Mouse (Mus musculus) forebrain, embryonic 10.5 days (tissue): Measurements from ENCODE around the gene Fgfr4. TPM values are rescaled to one million over a fixed set of nuclear protein-coding genes. Genes with fewer than 3 reads are reported as not detected.
A peak's percentile ranks its signal among the peaks of the same experiment; 100 is the strongest.

Source experiments
- DNase-seq: peaks from one replicate; pipeline ENCODE4 v3.0.0-alpha.2; 2017; ENCODE audit warnings: low spot score; ENCODE audit errors: extremely low spot score
- H3K27ac ChIP-seq: fragments of 300-500 bp; sonication (generic); 2 replicates; pipeline ENCODE4 v1.5.1; 2016; ENCODE audit warnings: mild to moderate bottlenecking
- H3K27me3 ChIP-seq: fragments of 300-500 bp; sonication (generic); 2 replicates; pipeline ENCODE4 v1.6.1; 2016; ENCODE audit warnings: mild to moderate bottlenecking; ENCODE audit not compliant: poor library complexity, severe bottlenecking
- H3K36me3 ChIP-seq: fragments of 300-500 bp; sonication (generic); replicated peaks from 2 replicates; pipeline ENCODE4 v1.6.1; 2016; ENCODE audit warnings: mild to moderate bottlenecking, moderate library complexity
- H3K4me1 ChIP-seq: fragments of 300-500 bp; sonication (generic); 2 replicates; pipeline ENCODE4 v1.6.1; 2016
- H3K4me3 ChIP-seq: fragments of 300-500 bp; sonication (generic); 2 replicates; pipeline ENCODE4 v1.5.1; 2016; ENCODE audit warnings: mild to moderate bottlenecking, moderate library complexity
- H3K9me3 ChIP-seq: fragments of 300-500 bp; sonication (generic); 2 replicates; pipeline ENCODE4 v1.6.1; 2016; ENCODE audit warnings: mild to moderate bottlenecking, moderate library complexity
- WGBS: fragments of 180-500 bp; shearing (Covaris S2); methylation state at CpG from one replicate; pipeline ENCODE4 v1.1.7; 2016; 5-methylcytosine and 5-hydroxymethylcytosine counted together
- polyA plus RNA-seq: library from polyadenylated mRNA; unstranded; fragments of >200 nt; fragmentation: Nextera tagmentation; extraction: Ambion mirVana; gene quantifications from 2 replicates; pipeline ENCODE4 v1.2.1, GENCODE M21; 2016

Gene Fgfr4
- 0.16 and 0.30 TPM in 2 replicates for polyA plus RNA-seq

DNA sequence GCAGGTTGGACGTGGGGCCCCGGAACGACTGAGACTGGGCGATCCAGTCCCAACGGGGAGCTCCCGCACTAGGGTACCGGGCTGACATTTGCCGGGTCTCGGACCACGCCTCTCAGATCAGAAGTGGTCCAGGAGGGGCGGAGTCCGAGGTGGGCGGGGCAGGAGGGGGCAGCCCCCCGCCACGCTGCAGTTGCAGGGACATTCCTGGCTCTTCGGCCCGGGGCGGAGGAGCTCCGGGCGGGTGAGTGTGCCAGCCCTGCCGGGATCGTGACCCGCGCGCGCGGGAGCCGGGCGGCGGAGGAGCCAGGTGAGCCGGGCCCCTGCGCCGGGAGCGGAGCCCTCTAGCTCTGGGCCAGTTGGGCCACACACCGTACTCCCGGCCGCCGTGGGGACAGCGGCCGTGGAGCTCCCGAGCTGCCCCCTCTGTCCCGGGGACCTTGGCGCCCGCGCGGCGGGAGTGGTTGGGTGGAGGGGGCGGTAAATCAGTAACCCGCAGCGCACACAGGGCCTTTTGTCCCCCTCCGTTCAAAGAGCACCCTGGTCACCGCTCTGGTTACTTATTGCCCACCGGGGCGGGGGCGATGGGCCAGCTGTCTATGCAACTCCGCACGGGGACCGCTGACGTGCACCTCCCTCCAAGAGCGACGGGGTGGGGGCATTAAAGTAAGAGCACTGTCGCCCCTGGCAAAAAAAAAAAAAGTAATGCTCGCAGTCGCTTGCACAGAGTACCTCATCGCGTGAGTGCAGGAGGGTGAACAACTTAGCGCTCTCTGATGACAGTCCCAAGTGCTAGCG lies at the start of gene Fgfr4:
Gene Fgfr4 (plus strand): TSS at position 20 of the 795 bp plus-strand sequence.
- H3K36me3 ChIP-seq: no peaks in the 10 kb centered on the region
- H3K9me3 ChIP-seq: no peaks in the 10 kb centered on the region
- peaks cover 11% of the 10 kb centered on the region for H3K4me1 ChIP-seq
- peaks cover 58% of the 10 kb centered on the region for H3K27me3 ChIP-seq
- H3K4me3 ChIP-seq: peak within 1 kb of the TSS; percentile 64
- under 1% methylated on average over 68 of the region's 68 CpGs for WGBS
- H3K27ac ChIP-seq: peak within 1 kb of the TSS; percentile 32
- peak; percentile 53 for DNase-seq

DNA sequence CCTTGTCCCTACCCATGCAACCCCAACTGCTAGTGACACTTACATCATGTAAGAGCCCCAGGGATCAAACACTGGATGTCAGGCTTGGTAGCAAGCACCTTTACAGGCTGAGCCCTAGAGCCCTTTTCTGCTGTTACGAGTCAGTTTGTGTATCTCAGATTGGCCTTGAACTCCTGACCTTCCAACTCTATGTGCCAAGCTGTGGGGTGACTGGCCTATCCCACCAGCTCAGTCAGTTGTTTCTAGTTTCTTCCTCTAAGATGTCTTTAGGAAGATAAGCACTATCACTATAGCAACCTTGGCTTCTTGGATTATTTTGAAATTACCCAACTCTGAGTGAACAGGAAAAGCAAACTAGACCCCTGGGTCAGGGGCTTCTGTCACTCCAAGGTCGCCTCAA lies 49.1 kb upstream of the Fgfr4 start:
- no peak overlapping the region for H3K4me3 ChIP-seq
- no peaks in the 10 kb centered on the region for H3K27me3 ChIP-seq
- WGBS: 80% methylated on average over 2 of the region's 2 CpGs
- peaks cover 37% of the 10 kb centered on the region for H3K4me1 ChIP-seq
- no peak overlapping the region for H3K27ac ChIP-seq
- H3K36me3 ChIP-seq: peaks cover 10% of the 10 kb centered on the region
- H3K9me3 ChIP-seq: no peaks in the 10 kb centered on the region
- DNase-seq: no peak

- Histone ChIP-seq H3K27ac (peak within 1 kb of the TSS; percentile 93), H3K27me3 (no peaks in the 10 kb centered on the region), H3K9me3 (no peaks in the 10 kb centered on the region), H3K4me1 (peaks cover 20% of the 10 kb centered on the region), H3K4me3 (peak within 1 kb of the TSS; percentile 87), H3K36me3 (peaks cover 25% of the 10 kb centered on the region)
- peak; percentile 97 for DNase-seq
- WGBS: under 1% methylated on average over 66 of the region's 66 CpGs
Observed at GRCm38 (mm10) chr13:55105045-55105952, 47.1 kb upstream of the Fgfr4 start, which contains the start of gene Zfp346. Gene Zfp346, plus strand, starts transcription at chr13:55105311.

- 26% methylated on average over 8 of the region's 8 CpGs for WGBS
Observed at GRCm38 (mm10) chr13:55105953-55106691, 46.3 kb upstream of the Fgfr4 start.

DNA sequence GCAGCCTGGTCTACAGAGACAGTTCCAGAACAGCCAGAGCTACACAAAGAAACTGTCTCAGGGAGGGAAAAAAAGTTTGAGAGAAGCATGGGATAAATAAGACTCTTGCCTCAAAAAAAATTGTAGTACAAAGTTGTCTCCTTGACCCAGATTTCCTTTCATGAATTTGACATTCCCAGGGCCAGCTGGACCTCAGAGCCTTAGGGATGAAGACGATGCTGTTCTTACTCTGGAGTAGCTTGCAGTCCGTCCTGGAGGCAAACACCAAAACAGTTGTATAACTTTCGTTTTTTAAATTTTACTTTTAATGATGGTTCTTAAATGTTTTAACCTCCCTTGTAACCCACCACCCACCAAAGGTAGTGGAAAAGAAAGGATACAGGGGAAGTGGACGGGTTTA lies 45.3 kb upstream of the Fgfr4 start:
- no peak overlapping the region for H3K27ac ChIP-seq
- peaks cover 18% of the 10 kb centered on the region for H3K4me1 ChIP-seq
- H3K36me3 ChIP-seq: peaks cover 28% of the 10 kb centered on the region
- no peaks in the 10 kb centered on the region for H3K9me3 ChIP-seq
- no peak overlapping the region for H3K4me3 ChIP-seq
- H3K27me3 ChIP-seq: no peaks in the 10 kb centered on the region
- DNase-seq: no peak
- WGBS: 94% methylated on average over 4 of the region's 4 CpGs

More at GRCm38 (mm10) chr13:55105953-55106691, 46.3 kb upstream of the Fgfr4 start:
- peak overlapping the region; percentile 93 for H3K27ac ChIP-seq
- H3K4me1 ChIP-seq: peaks cover 18% of the 10 kb centered on the region
- DNase-seq: no peak
- H3K27me3 ChIP-seq: no peaks in the 10 kb centered on the region
- no peaks in the 10 kb centered on the region for H3K9me3 ChIP-seq
- H3K36me3 ChIP-seq: peaks cover 28% of the 10 kb centered on the region
- peak overlapping the region; percentile 87 for H3K4me3 ChIP-seq

DNA sequence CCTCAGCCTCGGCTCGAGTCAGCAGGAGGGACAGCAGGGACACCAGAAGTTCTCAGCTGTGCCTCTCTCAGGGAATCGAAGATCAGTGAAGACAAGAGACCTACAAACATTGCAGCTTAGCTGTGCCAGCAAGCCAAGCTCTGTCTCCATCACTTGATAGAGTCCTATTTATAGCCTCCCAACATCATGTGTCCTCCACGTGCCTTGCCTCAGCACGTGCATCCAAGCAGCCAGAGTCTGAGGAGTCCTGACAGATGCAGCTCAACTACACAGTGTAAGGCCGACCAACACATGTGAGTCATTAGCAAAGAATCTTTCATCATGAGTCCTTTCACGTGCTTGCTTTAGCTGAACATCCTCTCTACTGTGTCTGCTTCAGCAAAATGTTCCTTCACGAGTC lies 44.7 kb upstream of the Fgfr4 start:
- Histone ChIP-seq H3K27me3 (no peaks in the 10 kb centered on the region), H3K9me3 (no peaks in the 10 kb centered on the region), H3K4me3 (no peak overlapping the region), H3K27ac (no peak overlapping the region), H3K36me3 (peaks cover 33% of the 10 kb centered on the region), H3K4me1 (peaks cover 18% of the 10 kb centered on the region)
- 95% methylated on average over 8 of the region's 8 CpGs for WGBS
- DNase-seq: no peak

DNA sequence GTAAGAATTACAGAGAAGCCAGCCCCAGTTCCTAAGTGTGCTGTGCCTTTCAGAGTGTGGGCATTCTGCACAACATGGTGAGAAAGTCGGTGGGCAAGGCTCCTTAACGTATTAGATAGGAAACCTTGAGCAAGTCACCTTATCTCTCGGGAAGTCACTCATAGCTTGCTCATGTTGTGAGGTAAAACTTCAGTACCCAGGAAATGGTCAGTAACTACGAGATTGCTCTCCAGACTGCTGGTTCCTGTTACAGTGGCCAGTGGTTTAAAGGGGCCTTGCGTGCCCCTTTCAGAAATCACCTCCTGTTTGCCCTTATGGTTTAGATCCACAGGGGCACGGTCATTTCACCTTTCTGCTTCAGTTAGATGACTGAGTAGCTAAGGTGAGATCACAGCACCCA lies 38.1 kb upstream of the Fgfr4 start:
- no peaks in the 10 kb centered on the region for H3K27me3 ChIP-seq
- peaks cover 77% of the 10 kb centered on the region for H3K36me3 ChIP-seq
- DNase-seq: no peak
- no peaks in the 10 kb centered on the region for H3K9me3 ChIP-seq
- H3K27ac ChIP-seq: no peak overlapping the region
- no peaks in the 10 kb centered on the region for H3K4me1 ChIP-seq
- WGBS: 90% methylated on average over 6 of the region's 6 CpGs
- H3K4me3 ChIP-seq: no peak overlapping the region

GRCm38 (mm10) chr13:55124903-55125302 lies 27.5 kb upstream of the Fgfr4 start:
- no peak overlapping the region for H3K4me3 ChIP-seq
- H3K36me3 ChIP-seq: peaks cover 75% of the 10 kb centered on the region
- DNase-seq: no peak
- 97% methylated on average over 6 of the region's 6 CpGs for WGBS
- H3K27ac ChIP-seq: no peak overlapping the region
- no peaks in the 10 kb centered on the region for H3K27me3 ChIP-seq
- no peaks in the 10 kb centered on the region for H3K4me1 ChIP-seq
- H3K9me3 ChIP-seq: no peaks in the 10 kb centered on the region

DNA sequence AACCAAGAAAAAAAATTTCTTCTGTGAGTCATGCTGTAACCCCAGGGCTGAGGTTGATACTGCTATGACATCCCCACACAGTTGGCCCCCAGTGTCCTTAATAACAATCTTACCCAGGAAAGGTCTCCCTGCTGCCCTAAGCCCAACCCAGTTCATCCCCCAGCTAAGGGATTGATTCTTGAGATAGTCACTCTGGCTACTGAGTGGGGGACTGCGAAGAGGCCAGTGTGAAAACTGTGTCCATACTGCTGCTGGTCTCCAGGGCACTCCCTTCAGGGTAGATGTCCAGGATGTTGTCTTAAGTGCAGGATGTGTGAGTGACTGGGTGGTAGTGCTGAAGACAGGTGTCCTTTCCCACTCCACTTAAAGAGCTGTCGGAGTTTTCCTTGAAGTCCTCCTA lies 19.0 kb upstream of the Fgfr4 start, which contains the start of gene Gm17617:
Gene Gm17617 (minus strand): TSS at position 101 of the 400 bp plus-strand sequence.
- Histone ChIP-seq H3K27ac (no peak within 1 kb of the TSS), H3K4me3 (no peak within 1 kb of the TSS), H3K4me1 (peaks cover 5% of the 10 kb centered on the region; the same call in 1 of the 2 replicates), H3K27me3 (no peaks in the 10 kb centered on the region), H3K36me3 (peaks cover 53% of the 10 kb centered on the region), H3K9me3 (no peaks in the 10 kb centered on the region)
- WGBS: 97% methylated on average over 2 of the region's 2 CpGs
- DNase-seq: no peak

- H3K36me3 ChIP-seq: peaks cover 39% of the 10 kb centered on the region
- H3K27ac ChIP-seq: no peak overlapping the region
- no peak for DNase-seq
- H3K4me1 ChIP-seq: peaks cover 5% of the 10 kb centered on the region; the same call in 1 of the 2 replicates
- no peak overlapping the region for H3K4me3 ChIP-seq
- H3K9me3 ChIP-seq: no peaks in the 10 kb centered on the region
- WGBS: 11% methylated on average over 5 of the region's 5 CpGs
- no peaks in the 10 kb centered on the region for H3K27me3 ChIP-seq
Observed at GRCm38 (mm10) chr13:55135382-55135781, 17.1 kb upstream of the Fgfr4 start.

GRCm38 (mm10) chr13:55140271-55140670 lies 12.2 kb upstream of the Fgfr4 start:
- H3K36me3 ChIP-seq: no peaks in the 10 kb centered on the region
- no peak overlapping the region for H3K27ac ChIP-seq
- no peak overlapping the region for H3K4me3 ChIP-seq
- H3K27me3 ChIP-seq: no peaks in the 10 kb centered on the region
- no peaks in the 10 kb centered on the region for H3K9me3 ChIP-seq
- peaks cover 5% of the 10 kb centered on the region; the same call in 1 of the 2 replicates for H3K4me1 ChIP-seq
- DNase-seq: no peak
- 80% methylated on average over 2 of the region's 2 CpGs for WGBS

DNA sequence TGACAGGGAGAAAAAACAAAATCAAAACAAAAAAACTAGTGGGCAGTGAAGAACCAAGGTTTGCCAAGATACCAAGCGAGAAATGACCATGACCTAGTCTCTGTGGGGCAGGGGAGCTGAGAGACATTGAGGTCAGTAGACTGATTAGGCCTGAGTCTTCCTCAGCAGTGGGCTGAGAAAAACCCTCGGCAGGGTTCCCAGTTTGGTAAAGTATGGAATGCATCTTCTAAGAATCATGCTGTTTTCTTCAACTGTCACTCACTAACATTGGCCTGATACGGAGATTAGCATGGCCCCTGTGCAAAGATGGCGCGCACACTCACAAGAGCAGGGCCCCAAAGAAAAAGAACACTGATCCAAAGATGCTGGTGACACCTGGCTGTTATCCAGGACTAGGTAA lies 1.5 kb downstream of the Fgfr4 start:
- no peaks in the 10 kb centered on the region for H3K9me3 ChIP-seq
- H3K36me3 ChIP-seq: no peaks in the 10 kb centered on the region
- DNase-seq: no peak
- no peak overlapping the region for H3K27ac ChIP-seq
- peaks cover 58% of the 10 kb centered on the region for H3K27me3 ChIP-seq
- no peak overlapping the region for H3K4me3 ChIP-seq
- H3K4me1 ChIP-seq: peaks cover 11% of the 10 kb centered on the region
- 87% methylated on average over 5 of the region's 5 CpGs for WGBS
